Mouse (Mus musculus) liver, embryonic 16.5 days (tissue): ENCODE measurements around the gene E2f2. TPM values are rescaled to one million over a fixed set of nuclear protein-coding genes. Genes with fewer than 3 reads are reported as not detected.
A peak's percentile ranks its signal among the peaks of the same experiment; 100 is the strongest.

Experiments
- ATAC-seq: fragments of 200-750 bp; cut with Nextera tagmentation; 2 replicates; pipeline ENCODE4 v1.8.0; 2017; ENCODE audit warnings: low read depth, mild to moderate bottlenecking, moderate number of reproducible peaks, moderate library complexity
- H3K27ac ChIP-seq: fragments of 300-500 bp; sonication (generic); 2 replicates; pipeline ENCODE4 v1.5.1; 2014; ENCODE audit warnings: mild to moderate bottlenecking, low read length
- H3K27me3 ChIP-seq: fragments of 300-500 bp; sonication (generic); 2 replicates; pipeline ENCODE4 v1.6.1; 2014; ENCODE audit warnings: low read depth, low read length, mixed read lengths; ENCODE audit not compliant: control insufficient read depth, insufficient read depth
- H3K36me3 ChIP-seq: fragments of 300-500 bp; sonication (generic); 2 replicates; pipeline ENCODE4 v1.6.1; 2014; ENCODE audit warnings: mild to moderate bottlenecking; ENCODE audit not compliant: control insufficient read depth, insufficient read depth
- H3K4me1 ChIP-seq: fragments of 300-500 bp; sonication (generic); 2 replicates; pipeline ENCODE4 v1.6.1; 2014; ENCODE audit warnings: low read depth, low read length, mixed read lengths; ENCODE audit not compliant: control insufficient read depth
- H3K4me2 ChIP-seq: fragments of 300-500 bp; sonication (generic); 2 replicates; pipeline ENCODE4 v1.6.1; 2014; ENCODE audit warnings: low read depth, low read length, mixed read lengths
- H3K4me3 ChIP-seq: fragments of 300-500 bp; sonication (generic); 2 replicates; pipeline ENCODE4 v1.5.1; 2014; ENCODE audit warnings: low read depth, mild to moderate bottlenecking, low read length
- H3K9ac ChIP-seq: fragments of 300-500 bp; sonication (generic); 2 replicates; pipeline ENCODE4 v1.6.1; 2014; ENCODE audit warnings: low read depth, low read length
- H3K9me3 ChIP-seq: fragments of 300-500 bp; sonication (generic); replicated peaks from 2 replicates; pipeline ENCODE4 v1.6.1; 2016; ENCODE audit warnings: low read length; ENCODE audit not compliant: control insufficient read depth
- WGBS: fragments of 180-500 bp; shearing (Covaris S2); extraction: QIAGEN DNeasy Blood & Tissue Kit; methylation state at CpG from one replicate; pipeline ENCODE4 v1.1.7; 2014; ENCODE audit not compliant: insufficient replicate concordance; 5-methylcytosine and 5-hydroxymethylcytosine counted together
- polyA plus RNA-seq: library from polyadenylated mRNA; unstranded; fragments of >200 nt; fragmentation: Nextera tagmentation; extraction: Ambion mirVana; gene quantifications from 2 replicates; pipeline ENCODE4 v1.2.1, GENCODE M21; 2015

E2f2 gene
- polyA plus RNA-seq, 1 experiment from 2014 or later, result 93.6 TPM

DNA sequence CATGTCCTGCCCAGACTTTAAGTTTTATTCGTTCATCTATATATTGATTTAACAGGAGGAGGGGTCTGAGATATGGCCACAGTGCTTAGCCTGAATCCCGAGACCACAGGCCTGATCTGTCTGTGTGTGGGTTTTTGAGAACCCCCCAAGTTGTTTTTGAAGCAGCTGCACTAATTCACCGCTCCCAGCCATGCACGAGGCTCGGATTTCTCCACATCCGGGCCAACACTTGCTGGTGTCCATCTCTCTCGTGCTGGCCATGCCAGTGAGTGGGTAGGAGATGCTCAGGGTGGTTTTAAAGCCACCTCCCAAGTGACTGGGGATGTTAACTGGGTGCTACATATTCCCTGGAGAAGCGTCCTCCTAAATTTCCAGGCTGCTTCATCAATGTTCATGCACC, 7.2 kb upstream of the E2f2 start:
- Histone ChIP-seq H3K4me2 (no peak overlapping the region), H3K27ac (no peak overlapping the region), H3K36me3 (no peaks in the 10 kb centered on the region), H3K4me3 (no peak overlapping the region), H3K9me3 (no peaks in the 10 kb centered on the region), H3K9ac (no peak overlapping the region), H3K4me1 (peaks cover 2% of the 10 kb centered on the region), H3K27me3 (no peaks in the 10 kb centered on the region)
- ATAC-seq, result no peak
- WGBS, result 77% methylated on average over 8 of the region's 8 CpGs

DNA sequence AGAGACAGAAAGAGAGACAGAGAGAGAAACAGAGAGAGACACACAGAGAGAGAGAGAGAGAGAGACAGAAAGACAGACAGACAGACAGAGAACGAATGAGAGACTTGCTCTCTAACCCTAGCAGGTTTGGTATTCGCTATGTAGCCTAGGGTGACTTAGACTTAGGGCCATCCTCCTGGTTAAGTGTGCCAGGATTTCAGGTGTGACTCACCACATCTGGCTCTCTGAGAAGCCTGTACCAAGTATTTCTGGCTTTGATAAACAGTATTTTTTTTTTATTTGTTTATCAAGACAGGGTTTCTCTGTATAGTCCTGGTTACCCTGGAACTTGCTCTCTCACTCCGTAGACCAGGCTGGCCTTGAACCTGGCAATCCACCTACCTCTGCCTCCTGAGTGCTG, 4.5 kb upstream of the E2f2 start:
- peaks cover 11% of the 10 kb centered on the region for H3K4me1 ChIP-seq
- no peak for ATAC-seq
- 62% methylated on average over 3 of the region's 3 CpGs for WGBS
- H3K36me3 ChIP-seq, result no peaks in the 10 kb centered on the region
- H3K9ac ChIP-seq, result no peak overlapping the region
- H3K9me3 ChIP-seq, result no peaks in the 10 kb centered on the region
- no peak overlapping the region for H3K27ac ChIP-seq
- no peak overlapping the region for H3K4me3 ChIP-seq
- H3K4me2 ChIP-seq, result no peak overlapping the region
- no peaks in the 10 kb centered on the region for H3K27me3 ChIP-seq

DNA sequence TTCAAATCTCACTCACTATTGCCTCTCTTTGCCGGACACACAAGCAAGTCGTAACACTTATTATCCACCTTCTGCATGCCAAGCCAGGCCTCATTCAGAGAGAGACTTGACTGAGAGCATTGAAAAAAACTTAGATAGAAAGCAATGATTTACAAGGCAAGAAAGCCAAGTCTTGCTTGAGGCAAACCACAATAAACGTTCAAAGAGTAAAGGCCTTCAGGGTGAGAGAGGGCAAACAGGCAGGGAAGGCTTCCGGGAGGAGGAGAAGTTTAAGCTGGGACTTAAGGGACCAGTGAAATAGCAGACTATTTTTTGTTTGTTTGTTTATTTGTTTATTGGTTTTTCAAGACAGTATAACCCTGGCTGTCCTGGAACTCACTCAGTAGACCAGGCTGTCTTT, 1.8 kb upstream of the E2f2 start:
- H3K9me3 ChIP-seq, result no peaks in the 10 kb centered on the region
- H3K27ac ChIP-seq, result no peak overlapping the region
- H3K27me3 ChIP-seq, result no peaks in the 10 kb centered on the region
- H3K9ac ChIP-seq, result no peak overlapping the region
- 79% methylated on average over 4 of the region's 4 CpGs for WGBS
- no peak overlapping the region for H3K4me2 ChIP-seq
- H3K4me1 ChIP-seq, result peaks cover 26% of the 10 kb centered on the region
- ATAC-seq, result no peak
- H3K36me3 ChIP-seq, result peaks cover 5% of the 10 kb centered on the region; the same call in 1 of the 2 replicates
- H3K4me3 ChIP-seq, result no peak overlapping the region

DNA sequence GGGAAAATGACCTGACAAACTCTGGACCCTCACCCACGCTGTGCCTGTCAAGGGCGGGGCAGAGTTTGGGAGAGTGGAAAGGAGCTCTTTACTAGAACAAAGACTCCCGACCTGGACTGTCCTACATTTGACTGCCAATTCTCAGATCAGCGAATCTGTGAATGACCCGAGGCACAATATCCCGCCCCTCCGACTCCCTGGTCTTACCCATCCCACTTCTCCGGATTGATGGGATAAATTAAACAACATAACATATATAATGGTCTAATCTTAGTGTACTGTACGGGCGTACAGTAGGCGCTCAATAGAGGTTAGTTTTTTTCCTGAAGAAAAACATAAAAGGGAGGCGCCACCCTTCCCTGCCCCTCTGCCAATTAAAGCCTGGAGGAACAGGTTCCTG, 739 bp upstream of the E2f2 start:
- no peak for ATAC-seq
- Histone ChIP-seq H3K9me3 (no peaks in the 10 kb centered on the region), H3K4me2 (peak overlapping the region; percentile 85), H3K36me3 (peaks cover 12% of the 10 kb centered on the region), H3K4me3 (peak overlapping the region; percentile 92), H3K27ac (peak overlapping the region; percentile 99), H3K9ac (peak overlapping the region; percentile 99), H3K4me1 (peaks cover 36% of the 10 kb centered on the region), H3K27me3 (no peaks in the 10 kb centered on the region)
- WGBS, result 30% methylated on average over 12 of the region's 12 CpGs

DNA sequence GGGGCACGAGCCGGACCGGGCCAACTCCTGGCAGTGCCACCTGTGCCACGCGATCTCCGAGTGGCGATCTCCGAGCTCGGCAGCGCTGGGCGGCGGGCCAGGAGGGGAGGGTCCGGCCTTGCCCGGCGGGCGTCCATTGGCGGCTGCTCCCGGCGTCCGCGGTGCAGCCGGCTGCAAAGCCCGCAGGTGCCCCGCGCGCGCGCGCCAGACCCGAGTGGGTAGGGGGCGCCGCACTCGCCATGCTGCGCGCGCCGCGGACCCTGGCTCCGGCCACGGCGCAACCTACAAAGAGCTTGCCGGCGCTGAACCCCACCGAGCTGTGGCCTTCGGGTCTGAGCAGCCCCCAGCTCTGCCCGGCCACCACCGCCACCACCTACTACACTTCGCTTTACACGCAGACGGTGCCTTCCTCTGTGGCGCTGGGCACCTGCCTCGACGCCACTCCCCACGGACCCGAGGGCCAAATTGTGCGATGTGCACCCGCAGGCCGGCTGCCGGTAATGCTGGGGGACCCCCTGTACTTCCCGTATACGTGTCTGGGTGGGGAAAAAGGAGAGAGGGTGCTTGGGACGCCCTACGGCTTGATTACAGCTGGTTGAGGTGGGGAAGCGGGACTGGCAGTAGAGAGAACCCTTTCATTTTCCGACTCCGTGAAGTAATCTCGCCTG, 482 bp downstream of the E2f2 start:
- H3K4me3 ChIP-seq, result peak overlapping the region; percentile 92
- peak overlapping the region; percentile 99 for H3K27ac ChIP-seq
- H3K27me3 ChIP-seq, result no peaks in the 10 kb centered on the region
- ATAC-seq, result peak; percentile 6; the same call in 1 of the 2 replicates
- H3K4me2 ChIP-seq, result peak overlapping the region; percentile 85
- under 1% methylated on average over 65 of the region's 67 CpGs for WGBS
- H3K4me1 ChIP-seq, result peaks cover 48% of the 10 kb centered on the region
- no peaks in the 10 kb centered on the region for H3K9me3 ChIP-seq
- peak overlapping the region; percentile 99 for H3K9ac ChIP-seq
- peaks cover 13% of the 10 kb centered on the region for H3K36me3 ChIP-seq

DNA sequence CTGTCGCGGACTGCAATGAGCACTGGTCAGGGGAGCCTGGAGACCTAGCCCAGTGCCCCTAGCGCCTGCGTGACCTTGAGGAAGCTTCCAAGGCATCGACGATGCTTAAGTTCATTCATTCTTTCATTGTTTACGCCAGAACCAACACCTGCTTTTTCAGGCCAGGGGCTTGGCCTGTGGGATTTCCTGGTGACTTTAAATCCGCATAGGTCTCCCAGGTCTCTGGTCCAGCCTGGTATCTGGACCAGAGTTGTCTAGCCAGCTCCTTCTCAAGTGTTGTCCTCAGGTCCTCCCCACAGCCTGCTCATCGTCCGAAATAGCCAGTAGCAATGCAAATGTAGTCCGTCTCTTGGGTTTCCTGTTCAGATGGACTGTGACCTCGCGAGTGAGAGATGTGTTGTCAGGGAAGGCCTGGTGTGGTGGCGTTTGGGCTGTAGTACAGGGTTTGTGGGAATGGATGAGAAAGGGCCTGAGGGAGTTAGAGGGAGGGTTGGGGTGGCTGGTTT, 1.1 kb downstream of the E2f2 start:
- Histone ChIP-seq H3K9ac (peak overlapping the region; percentile 99), H3K4me2 (peak overlapping the region; percentile 85), H3K4me1 (peaks cover 54% of the 10 kb centered on the region), H3K36me3 (peaks cover 15% of the 10 kb centered on the region), H3K9me3 (no peaks in the 10 kb centered on the region), H3K27me3 (no peaks in the 10 kb centered on the region), H3K4me3 (peak overlapping the region; percentile 92), H3K27ac (peak overlapping the region; percentile 99)
- WGBS, result under 1% methylated on average over 14 of the region's 14 CpGs
- no peak for ATAC-seq

DNA sequence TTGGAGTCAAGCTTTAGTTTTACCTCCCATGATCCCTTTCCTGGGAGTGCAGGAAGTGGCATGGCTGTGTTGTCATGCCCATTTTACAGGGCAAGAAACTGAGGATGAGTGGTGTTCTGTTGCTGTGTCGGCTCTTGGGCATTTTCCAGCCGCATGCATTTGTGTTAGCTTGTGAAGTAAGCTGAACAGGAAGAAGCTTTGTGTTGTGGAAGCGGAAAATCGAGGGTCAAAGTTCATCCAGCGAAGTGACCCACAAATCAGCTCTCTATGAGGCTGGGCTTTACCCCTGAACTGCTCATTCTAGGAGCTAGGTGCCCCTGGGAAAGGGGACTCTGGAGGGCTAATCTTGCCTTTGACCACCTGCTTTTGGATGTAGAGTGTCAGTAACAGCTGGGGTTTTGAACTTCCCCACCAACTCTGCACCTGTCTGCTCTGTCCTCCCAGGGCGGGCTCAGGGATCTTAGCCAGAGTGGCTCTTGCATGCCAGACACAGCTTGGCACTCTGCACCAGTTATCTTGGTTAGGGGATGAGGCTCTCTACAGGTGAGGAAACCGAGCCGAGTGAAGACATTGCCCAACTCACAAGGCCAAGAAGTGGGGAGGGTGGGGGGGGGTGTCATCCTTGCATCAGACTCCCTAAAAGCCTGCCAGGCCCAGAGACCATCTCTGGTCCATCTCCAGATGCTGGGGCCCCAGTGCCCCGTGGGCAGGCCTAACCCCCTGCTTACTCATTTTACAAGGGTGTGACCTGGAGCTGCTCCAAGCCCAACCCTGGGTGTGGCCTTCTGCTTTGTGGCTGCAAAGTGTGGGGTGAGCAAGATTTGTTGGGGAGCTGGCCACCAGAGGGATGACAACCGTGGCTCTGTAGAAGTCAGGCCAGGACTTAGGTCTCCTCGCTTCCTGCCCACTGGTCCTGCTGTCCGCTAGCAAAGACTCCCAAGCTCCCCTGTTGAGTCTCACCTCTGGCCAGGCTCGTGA, 2.3 kb downstream of the E2f2 start:
- peaks cover 66% of the 10 kb centered on the region for H3K4me1 ChIP-seq
- H3K9ac ChIP-seq, result peak overlapping the region; percentile 99
- 28% methylated on average over 13 of the region's 13 CpGs for WGBS
- peak; percentile 77 for ATAC-seq
- H3K4me2 ChIP-seq, result peak overlapping the region; percentile 85
- H3K9me3 ChIP-seq, result no peaks in the 10 kb centered on the region
- H3K27ac ChIP-seq, result peak overlapping the region; percentile 99
- H3K27me3 ChIP-seq, result no peaks in the 10 kb centered on the region
- peaks cover 20% of the 10 kb centered on the region for H3K36me3 ChIP-seq
- peak overlapping the region; percentile 92 for H3K4me3 ChIP-seq

DNA sequence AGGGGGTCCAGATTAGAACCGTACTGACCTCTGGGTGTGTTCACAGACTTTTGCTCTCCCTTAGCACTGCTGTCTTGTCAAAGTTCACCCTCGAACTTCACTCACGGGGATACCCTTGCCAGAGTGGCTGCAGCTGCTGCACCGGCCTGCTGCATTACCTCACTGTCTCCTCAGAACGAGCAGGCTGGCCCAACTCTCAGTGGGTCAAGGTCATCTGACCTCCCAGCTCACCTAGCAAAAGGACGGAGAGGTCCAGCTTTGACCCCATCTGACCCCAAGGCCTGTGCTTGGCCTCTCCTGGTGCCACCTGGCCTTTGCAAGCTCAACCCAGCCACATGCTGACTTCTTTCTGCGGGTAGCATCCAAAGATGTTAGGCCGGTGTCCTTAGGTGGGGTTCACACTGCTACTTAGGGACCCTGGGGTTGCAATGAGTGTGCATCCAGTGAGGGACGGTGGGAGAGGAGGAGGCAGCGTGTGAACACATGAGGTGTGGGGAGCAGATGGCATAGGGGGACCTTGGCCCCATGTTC, 3.9 kb downstream of the E2f2 start:
- Histone ChIP-seq H3K36me3 (peaks cover 31% of the 10 kb centered on the region), H3K27me3 (no peaks in the 10 kb centered on the region), H3K9me3 (no peaks in the 10 kb centered on the region), H3K4me2 (peak overlapping the region; percentile 85), H3K27ac (peak overlapping the region; percentile 99), H3K9ac (peak overlapping the region; percentile 99), H3K4me1 (peaks cover 78% of the 10 kb centered on the region), H3K4me3 (peak overlapping the region; percentile 92)
- ATAC-seq, result no peak
- 73% methylated on average over 10 of the region's 10 CpGs for WGBS
